Mouse (Mus musculus) MEL (cell line): Measurements from ENCODE around the gene Pptc7.

Experiments used
- CHD2 ChIP-seq: IDR thresholded peaks from 2 replicates; pipeline ENCODE4 v1.6.1; 2011; ENCODE audit warnings: low read length, improper control_type of control experiment
- CTCF ChIP-seq, 3 experiments: IDR thresholded peaks in 2 of 3; conservative IDR thresholded peaks in 1 of 3; 2 replicates each; pipeline ENCODE4 v1.5.1; 2011 to 2012; ENCODE audit warnings: low read length in 3 of 3, low read depth in 2 of 3, mild to moderate bottlenecking in 2 of 3, improper control_type of control experiment in 1 of 3, inconsistent platforms in 1 of 3, mixed read lengths in 1 of 3, moderate library complexity in 1 of 3; ENCODE audit not compliant: control insufficient read depth in 1 of 3, insufficient read depth in 1 of 3, poor library complexity in 1 of 3, severe bottlenecking in 1 of 3
- EP300 ChIP-seq, 2 experiments: IDR thresholded peaks; 2 replicates each; pipeline ENCODE4 v1.6.1; 2011; ENCODE audit warnings: improper control_type of control experiment in 2 of 2, low read length in 2 of 2, low read depth in 1 of 2, mild to moderate bottlenecking in 1 of 2
- ETS1 ChIP-seq: IDR thresholded peaks from 2 replicates; pipeline ENCODE4 v1.6.1; 2012; ENCODE audit warnings: low read depth, mild to moderate bottlenecking, inconsistent platforms, low read length, improper control_type of control experiment, moderate library complexity
- MAX ChIP-seq: IDR thresholded peaks from 2 replicates; pipeline ENCODE4 v1.6.1; 2011; ENCODE audit warnings: low read length, improper control_type of control experiment
- POLR2A ChIP-seq, 2 experiments: IDR thresholded peaks; 2 replicates each; pipeline ENCODE4 v1.6.1; 2011 to 2012; ENCODE audit warnings: low read length in 2 of 2, mild to moderate bottlenecking in 2 of 2, control low read depth in 1 of 2, improper control_type of control experiment in 1 of 2, low read depth in 1 of 2, moderate library complexity in 1 of 2; ENCODE audit not compliant: control insufficient read depth in 1 of 2, insufficient read depth in 1 of 2, poor library complexity in 1 of 2
- POLR2AphosphoS5 ChIP-seq: IDR thresholded peaks from 2 replicates; pipeline ENCODE4 v1.6.1; 2012; ENCODE audit warnings: low read depth, borderline replicate concordance, mild to moderate bottlenecking, inconsistent platforms, low read length, moderate library complexity, mixed read lengths
- TAL1 ChIP-seq: IDR thresholded peaks from 2 replicates; pipeline ENCODE4 v1.6.1; 2012; ENCODE audit warnings: mild to moderate bottlenecking, inconsistent platforms, low read length, moderate library complexity, mixed read lengths
- USF1 ChIP-seq: IDR thresholded peaks from 2 replicates; pipeline ENCODE4 v1.6.1; 2014; ENCODE audit warnings: low read depth, mild to moderate bottlenecking, inconsistent platforms, low read length, improper control_type of control experiment, moderate library complexity
- ZC3H11A ChIP-seq: IDR thresholded peaks from 2 replicates; pipeline ENCODE4 v1.6.1; 2012; ENCODE audit warnings: low read depth, mild to moderate bottlenecking, inconsistent platforms, low read length, improper control_type of control experiment

DNA sequence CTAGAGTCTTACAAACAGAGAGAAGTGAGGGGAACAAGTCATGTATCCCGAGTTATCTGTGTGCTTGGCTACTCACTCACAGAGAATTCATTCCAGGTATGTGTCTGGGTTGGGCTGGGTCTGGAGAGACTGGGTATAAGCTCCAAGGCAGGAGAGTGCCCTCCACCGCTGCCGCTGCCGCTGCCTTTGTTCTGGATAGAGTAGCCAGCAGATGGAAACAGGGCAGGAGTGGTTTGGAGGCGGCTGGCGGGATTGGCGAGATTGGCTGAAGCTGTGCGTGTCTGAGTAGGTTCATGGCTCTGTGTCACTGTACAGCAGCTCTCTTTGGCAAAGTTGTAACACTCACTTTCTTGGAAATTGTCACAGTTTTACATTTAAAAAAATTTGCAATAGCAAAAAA, 39.4 kb downstream of the Pptc7 start:
- no peak for TF ChIP-seq CTCF (IDR thresholded peaks at IDR 0.05 in 2 of 3, conservative IDR thresholded peaks at IDR 0.05 in 1 of 3; ENCODE audit: control insufficient read depth in 1 of 3, insufficient read depth in 1 of 3, low read depth in 2 of 3, low read length in 3 of 3, poor library complexity in 1 of 3, severe bottlenecking in 1 of 3)
- no peak for TF ChIP-seq EP300 (IDR thresholded peaks at IDR 0.05; ENCODE audit: low read depth in 1 of 2, low read length in 2 of 2)
- no peak for TF ChIP-seq USF1
- no peak for TF ChIP-seq POLR2A (IDR thresholded peaks at IDR 0.05; ENCODE audit: control insufficient read depth in 1 of 2, insufficient read depth in 1 of 2, low read depth in 1 of 2, low read length in 2 of 2, poor library complexity in 1 of 2)
- no peak for TF ChIP-seq TAL1
- no peak for TF ChIP-seq ETS1
- no peak for TF ChIP-seq ZC3H11A
- TF ChIP-seq CHD2 = no peak
- TF ChIP-seq MAX = no peak
- TF ChIP-seq POLR2AphosphoS5 = no peak
